Comparison of ENCODE assay signal across 8 mouse cellular contexts in genomic region chr5:136061567-136061966, GRCm38 (mm10). TPM values are rescaled to one million over a fixed set of nuclear protein-coding genes. Genes with fewer than 3 reads are reported as not detected.
A peak's percentile ranks its signal among the peaks of the same experiment; 100 is the strongest.
DNase-seq lines count a peak whose midpoint lies in the region; ATAC-seq and TF ChIP-seq lines count a peak whose summit lies in the region.

No protein-coding gene starts in this region.

- no peak for ATAC-seq in forebrain, embryonic 11.5 days (replicated peaks; ENCODE audit: low FRiP score)
- ATAC-seq in forebrain, embryonic 15.5 days (replicated peaks): no peak
- ATAC-seq in erythroblast, adult 5-6 weeks (replicated peaks; ENCODE audit: low FRiP score, poor library complexity, severe bottlenecking): peak; percentile 76
- peak; percentile 27; the same call in 1 of the 2 replicates for ATAC-seq in intestine, embryonic 15.5 days
- ATAC-seq in midbrain, postnatal 0 days (ENCODE audit: low FRiP score): no peak

- no peaks in the 10 kb centered on the region for H3K9me3 ChIP-seq in forebrain, embryonic 11.5 days (ENCODE audit: control insufficient read depth, low read length)
- H3K9me3 ChIP-seq in forebrain, embryonic 15.5 days: no peaks in the 10 kb centered on the region
- no peaks in the 10 kb centered on the region for H3K9me3 ChIP-seq in intestine, embryonic 15.5 days
- no peaks in the 10 kb centered on the region for H3K9me3 ChIP-seq in midbrain, postnatal 0 days (ENCODE audit: low read length)

- no peaks in the 10 kb centered on the region; the same call in 1 of the 2 replicates for H3K4me1 ChIP-seq in forebrain, embryonic 11.5 days (replicated peaks; ENCODE audit: control insufficient read depth, insufficient read depth, low read length)
- H3K4me1 ChIP-seq in forebrain, embryonic 15.5 days: no peaks in the 10 kb centered on the region
- H3K4me1 ChIP-seq in intestine, embryonic 15.5 days (replicated peaks): peaks cover 7% of the 10 kb centered on the region; the same call in 1 of the 2 replicates
- no peaks in the 10 kb centered on the region for H3K4me1 ChIP-seq in midbrain, postnatal 0 days (ENCODE audit: insufficient read depth, low read length)

- H3K36me3 ChIP-seq in forebrain, embryonic 11.5 days (ENCODE audit: control insufficient read depth, insufficient read depth, low read length): no peaks in the 10 kb centered on the region
- H3K36me3 ChIP-seq in forebrain, embryonic 15.5 days: no peaks in the 10 kb centered on the region
- H3K36me3 ChIP-seq in intestine, embryonic 15.5 days: no peaks in the 10 kb centered on the region
- no peaks in the 10 kb centered on the region for H3K36me3 ChIP-seq in midbrain, postnatal 0 days (ENCODE audit: insufficient read depth, low read length)

- peak; percentile 92 for DNase-seq in forebrain, embryonic 11.5 days (ENCODE audit: low spot score)
- DNase-seq in adrenal gland, postnatal 4 days (ENCODE audit: low spot score in 2 of 2): peak; percentile 65 to 77
- DNase-seq in left cerebral cortex, postnatal 14 days (ENCODE audit: low spot score in 2 of 2): peak; percentile 69 to 79
- peak; percentile 67 for DNase-seq in midbrain, postnatal 0 days (ENCODE audit: low spot score)
- DNase-seq in spleen, postnatal 36 days (ENCODE audit: low spot score in 2 of 2): peak; percentile 58 to 70

- H3K27ac ChIP-seq in forebrain, embryonic 11.5 days (ENCODE audit: low read depth, low read length): no peak overlapping the region
- H3K27ac ChIP-seq in forebrain, embryonic 15.5 days (replicated peaks): no peak overlapping the region
- no peak overlapping the region for H3K27ac ChIP-seq in intestine, embryonic 15.5 days
- no peak overlapping the region for H3K27ac ChIP-seq in midbrain, postnatal 0 days (ENCODE audit: low read depth, low read length)

- no peak overlapping the region for H3K4me2 ChIP-seq in forebrain, embryonic 11.5 days (ENCODE audit: low read depth, low read length, severe bottlenecking)
- no peak overlapping the region for H3K4me2 ChIP-seq in forebrain, embryonic 15.5 days (replicated peaks)
- H3K4me2 ChIP-seq in intestine, embryonic 15.5 days (replicated peaks): no peak overlapping the region
- no peak overlapping the region for H3K4me2 ChIP-seq in midbrain, postnatal 0 days (ENCODE audit: low read depth, low read length, poor library complexity, severe bottlenecking)

- WGBS in forebrain, embryonic 11.5 days: 13% methylated on average over 12 of the region's 12 CpGs
- 11% methylated on average over 12 of the region's 12 CpGs for WGBS in forebrain, embryonic 15.5 days
- 13% methylated on average over 12 of the region's 12 CpGs for WGBS in intestine, embryonic 15.5 days
- 10% methylated on average over 12 of the region's 12 CpGs for WGBS in midbrain, postnatal 0 days

- H3K4me3 ChIP-seq in forebrain, embryonic 11.5 days (ENCODE audit: low read depth, low read length): no peak overlapping the region
- H3K4me3 ChIP-seq in forebrain, embryonic 15.5 days: no peak overlapping the region
- H3K4me3 ChIP-seq in intestine, embryonic 15.5 days (replicated peaks): no peak overlapping the region
- H3K4me3 ChIP-seq in midbrain, postnatal 0 days (ENCODE audit: low read depth, low read length): no peak overlapping the region

- intact Hi-C loops in left cerebral cortex, postnatal 14 days (cut with DNase I): loop anchor here (5.0 kb wide), 3 partner anchors 79 to 184 kb away; partner anchors contain the start of gene Zp3

- H3K27me3 ChIP-seq in forebrain, embryonic 11.5 days (ENCODE audit: control insufficient read depth, insufficient read depth, low read length): no peaks in the 10 kb centered on the region
- H3K27me3 ChIP-seq in forebrain, embryonic 15.5 days: no peaks in the 10 kb centered on the region
- no peaks in the 10 kb centered on the region for H3K27me3 ChIP-seq in intestine, embryonic 15.5 days (replicated peaks)
- no peaks in the 10 kb centered on the region for H3K27me3 ChIP-seq in midbrain, postnatal 0 days (ENCODE audit: insufficient read depth, low read length)

- peak; percentile 92 for TF ChIP-seq CTCF in midbrain, postnatal 0 days (IDR thresholded peaks at IDR 0.05)

- no peak overlapping the region for H3K9ac ChIP-seq in forebrain, embryonic 11.5 days (ENCODE audit: low read length)
- H3K9ac ChIP-seq in forebrain, embryonic 15.5 days (replicated peaks): no peak overlapping the region
- H3K9ac ChIP-seq in intestine, embryonic 15.5 days: no peak overlapping the region
- H3K9ac ChIP-seq in midbrain, postnatal 0 days (replicated peaks; ENCODE audit: low read length, poor library complexity, severe bottlenecking): no peak overlapping the region

RNA-seq across cellular contexts. Expression of gene Upk3bl, which starts 7.3 kb away (rescaled TPM):
- 0.77 and 0.80 TPM in 2 replicates for polyA plus RNA-seq in forebrain, embryonic 11.5 days (2014; fragmentation: Nextera tagmentation; extraction: Ambion mirVana)
- polyA plus RNA-seq in forebrain, embryonic 15.5 days (2015; fragmentation: Nextera tagmentation; extraction: Ambion mirVana): not detected in 2 replicates
- total RNA-seq in adrenal gland, postnatal 4 days (2021): under 1 TPM in 1 of 2 experiments, not detected in 1; 0.78 TPM
- not detected in 2 replicates for total RNA-seq in erythroblast, adult 5-6 weeks (2015; ENCODE audit: low replicate concordance)
- total RNA-seq in erythroblast, adult 5-6 weeks (2017; ENCODE audit: low replicate concordance): not detected in 2 replicates
- 1.4 and 1.9 TPM in 2 replicates for polyA plus RNA-seq in intestine, embryonic 15.5 days (2015; fragmentation: Nextera tagmentation; extraction: Ambion mirVana)
- total RNA-seq in left cerebral cortex, postnatal 14 days (2021): not detected
- total RNA-seq in midbrain, postnatal 0 days (2014; rRNA removed): not detected in 2 replicates
- polyA plus RNA-seq in midbrain, postnatal 0 days (2015; fragmentation: Nextera tagmentation; extraction: Ambion mirVana): not detected in 2 replicates

RNA-seq across cellular contexts. Expression of gene Rasa4, which starts 22.1 kb away (rescaled TPM):
- polyA plus RNA-seq in forebrain, embryonic 11.5 days (2014; fragmentation: Nextera tagmentation; extraction: Ambion mirVana): 4.3 and 7.2 TPM in 2 replicates
- polyA plus RNA-seq in forebrain, embryonic 15.5 days (2015; fragmentation: Nextera tagmentation; extraction: Ambion mirVana): 6.0 and 6.3 TPM in 2 replicates
- total RNA-seq in adrenal gland, postnatal 4 days (2021): 10 to 100 TPM; 15.2 to 19.6 TPM
- total RNA-seq in erythroblast, adult 5-6 weeks (2015; ENCODE audit: low replicate concordance): 1.9 and 3.3 TPM in 2 replicates
- total RNA-seq in erythroblast, adult 5-6 weeks (2017; ENCODE audit: low replicate concordance): 4.3 TPM in 2 replicates
- polyA plus RNA-seq in intestine, embryonic 15.5 days (2015; fragmentation: Nextera tagmentation; extraction: Ambion mirVana): 16.3 and 19.4 TPM in 2 replicates
- 1 to 10 TPM; 3.2 to 6.7 TPM for total RNA-seq in left cerebral cortex, postnatal 14 days (2021)
- 30.6 and 31.3 TPM in 2 replicates for total RNA-seq in midbrain, postnatal 0 days (2014; rRNA removed)
- polyA plus RNA-seq in midbrain, postnatal 0 days (2015; fragmentation: Nextera tagmentation; extraction: Ambion mirVana): 26.8 and 29.6 TPM in 2 replicates

RNA-seq across cellular contexts. Expression of gene Upk3b, which starts 23.3 kb away (rescaled TPM):
- not detected in 2 replicates for polyA plus RNA-seq in forebrain, embryonic 11.5 days (2014; fragmentation: Nextera tagmentation; extraction: Ambion mirVana)
- polyA plus RNA-seq in forebrain, embryonic 15.5 days (2015; fragmentation: Nextera tagmentation; extraction: Ambion mirVana): not detected in 2 replicates
- 10 to 100 TPM; 14.2 to 15.0 TPM for total RNA-seq in adrenal gland, postnatal 4 days (2021)
- not detected in 2 replicates for total RNA-seq in erythroblast, adult 5-6 weeks (2015; ENCODE audit: low replicate concordance)
- total RNA-seq in erythroblast, adult 5-6 weeks (2017; ENCODE audit: low replicate concordance): 0.14 TPM in 1 of 2 replicates, not detected in the other
- 42.9 and 45.6 TPM in 2 replicates for polyA plus RNA-seq in intestine, embryonic 15.5 days (2015; fragmentation: Nextera tagmentation; extraction: Ambion mirVana)
- not detected for total RNA-seq in left cerebral cortex, postnatal 14 days (2021)
- not detected in 2 replicates for total RNA-seq in midbrain, postnatal 0 days (2014; rRNA removed)
- polyA plus RNA-seq in midbrain, postnatal 0 days (2015; fragmentation: Nextera tagmentation; extraction: Ambion mirVana): not detected in 2 replicates

RNA-seq across cellular contexts. Expression of gene Polr2j, which starts 54.9 kb away (rescaled TPM):
- polyA plus RNA-seq in forebrain, embryonic 11.5 days (2014; fragmentation: Nextera tagmentation; extraction: Ambion mirVana): 253 and 261 TPM in 2 replicates
- polyA plus RNA-seq in forebrain, embryonic 15.5 days (2015; fragmentation: Nextera tagmentation; extraction: Ambion mirVana): 230 and 234 TPM in 2 replicates
- 10 to 100 TPM; 94.6 to 96.8 TPM for total RNA-seq in adrenal gland, postnatal 4 days (2021)
- 34.6 and 42.0 TPM in 2 replicates for total RNA-seq in erythroblast, adult 5-6 weeks (2015; ENCODE audit: low replicate concordance)
- total RNA-seq in erythroblast, adult 5-6 weeks (2017; ENCODE audit: low replicate concordance): 24.1 and 62.5 TPM in 2 replicates
- 231 and 236 TPM in 2 replicates for polyA plus RNA-seq in intestine, embryonic 15.5 days (2015; fragmentation: Nextera tagmentation; extraction: Ambion mirVana)
- total RNA-seq in left cerebral cortex, postnatal 14 days (2021): 10 to 100 TPM; 86.2 to 86.3 TPM
- 129 and 142 TPM in 2 replicates for total RNA-seq in midbrain, postnatal 0 days (2014; rRNA removed)
- polyA plus RNA-seq in midbrain, postnatal 0 days (2015; fragmentation: Nextera tagmentation; extraction: Ambion mirVana): 230 and 237 TPM in 2 replicates

Comparison
In these comparisons a context has a peak if more than half of its experiments do, and no peak if none do; other contexts are left out.
1. ATAC-seq: peak in erythroblast, adult 5-6 weeks (single experiment) and intestine, embryonic 15.5 days (single experiment); none in forebrain, embryonic 11.5 days (single experiment), forebrain, embryonic 15.5 days (single experiment) and midbrain, postnatal 0 days (single experiment).
2. RNA of gene Upk3b, which starts 23.3 kb away (total RNA-seq): 14.2 to 15.0 TPM in adrenal gland, postnatal 4 days; 0.14 TPM in erythroblast, adult 5-6 weeks, not detected in left cerebral cortex, postnatal 14 days and not detected in midbrain, postnatal 0 days; every median in the first group is over 10 times any median in the second.
3. Peak in every context shown above with its lines, with median percentiles within 50 percentile points of each other: DNase-seq.